Mouse (Mus musculus): ENCODE measurements around the gene Cdh5.

Cdh5 gene

GRCm38 (mm10) chr8:104142415-104142814 lies 41.0 kb downstream of the Cdh5 start:
- no peak for DNase-seq

- no peak for DNase-seq
Measured at GRCm38 (mm10) chr8:104143379-104143778, 42.0 kb downstream of the Cdh5 start.

- no peak for DNase-seq
Measured at GRCm38 (mm10) chr8:104144434-104145216, 43.2 kb downstream of the Cdh5 start.

GRCm38 (mm10) chr8:104145981-104146689 lies 44.7 kb downstream of the Cdh5 start:
- peak; percentile 74 for DNase-seq

GRCm38 (mm10) chr8:104146717-104147494 lies 45.5 kb downstream of the Cdh5 start:
- no peak for DNase-seq

GRCm38 (mm10) chr8:104147947-104148346 lies 46.5 kb downstream of the Cdh5 start:
- DNase-seq: no peak

GRCm38 (mm10) chr8:104160731-104161130 lies 59.3 kb downstream of the Cdh5 start:
- DNase-seq: no peak

- no peak for DNase-seq
Measured at GRCm38 (mm10) chr8:104169461-104169860, 68.0 kb downstream of the Cdh5 start.

GRCm38 (mm10) chr8:104170118-104171049 lies 69.0 kb downstream of the Cdh5 start, which contains the start of gene Bean1:
Gene Bean1 (plus strand): TSS chr8:104170442.
- peak; percentile 15 for DNase-seq

GRCm38 (mm10) chr8:104171050-104171620 lies 69.7 kb downstream of the Cdh5 start:
- DNase-seq: no peak

- no peak for DNase-seq
Measured at GRCm38 (mm10) chr8:104172420-104172819, 71.0 kb downstream of the Cdh5 start.

GRCm38 (mm10) chr8:104175848-104176527 lies 74.6 kb downstream of the Cdh5 start:
- no peak for DNase-seq

GRCm38 (mm10) chr8:104177054-104177453 lies 75.6 kb downstream of the Cdh5 start:
- DNase-seq: peak; percentile 16

- DNase-seq: no peak
Measured at GRCm38 (mm10) chr8:104184905-104185304, 83.5 kb downstream of the Cdh5 start.

GRCm38 (mm10) chr8:104186827-104187226 lies 85.4 kb downstream of the Cdh5 start:
- no peak for DNase-seq

GRCm38 (mm10) chr8:104187622-104188021 lies 86.2 kb downstream of the Cdh5 start:
- DNase-seq: no peak

- no peak for DNase-seq
Measured at GRCm38 (mm10) chr8:104188459-104188858, 87.0 kb downstream of the Cdh5 start.

GRCm38 (mm10) chr8:104190777-104191468 lies 89.5 kb downstream of the Cdh5 start:
- DNase-seq: no peak

- DNase-seq: no peak
Measured at GRCm38 (mm10) chr8:104191496-104191895, 90.1 kb downstream of the Cdh5 start.

All from layer of hippocampus, adult 9-11 months (tissue).